Mouse (Mus musculus): ENCODE data around the gene Iqce. TPM values are rescaled to one million over a fixed set of nuclear protein-coding genes. Genes with fewer than 3 reads are reported as not detected.

Gene Iqce
- polyA plus RNA-seq, 1 experiment from 2014 or later: 22.9 TPM

GRCm38 (mm10) chr5:140616110-140616503 lies 86.1 kb downstream of the Iqce start:
- WGBS: 86% methylated on average over 6 of the region's 6 CpGs
- Histone ChIP-seq H3K36me3 (peaks cover 26% of the 10 kb centered on the region), H3K4me1 (replicated peaks) (peaks cover 28% of the 10 kb centered on the region), H3K4me2 (no peak overlapping the region), H3K27ac (replicated peaks) (no peak overlapping the region), H3K4me3 (no peak overlapping the region), H3K9me3 (no peaks in the 10 kb centered on the region), H3K9ac (no peak overlapping the region), H3K27me3 (no peaks in the 10 kb centered on the region; the same call in 1 of the 2 replicates)
- ATAC-seq (ENCODE audit: low read depth): no peak

GRCm38 (mm10) chr5:140615321-140616109 lies 86.7 kb downstream of the Iqce start:
- H3K27ac ChIP-seq (replicated peaks): no peak overlapping the region

GRCm38 (mm10) chr5:140614837-140615236 lies 87.3 kb downstream of the Iqce start:
- Histone ChIP-seq H3K4me3 (no peak overlapping the region), H3K36me3 (peaks cover 26% of the 10 kb centered on the region), H3K27ac (replicated peaks) (no peak overlapping the region), H3K4me2 (no peak overlapping the region), H3K27me3 (no peaks in the 10 kb centered on the region; the same call in 1 of the 2 replicates), H3K9ac (no peak overlapping the region), H3K4me1 (replicated peaks) (peaks cover 39% of the 10 kb centered on the region), H3K9me3 (no peaks in the 10 kb centered on the region)
- 81% methylated on average over 4 of the region's 4 CpGs for WGBS
- ATAC-seq (ENCODE audit: low read depth): no peak

More at GRCm38 (mm10) chr5:140615321-140616109, 86.7 kb downstream of the Iqce start:
- Histone ChIP-seq H3K4me3 (no peak overlapping the region), H3K9ac (no peak overlapping the region), H3K27me3 (no peaks in the 10 kb centered on the region; the same call in 1 of the 2 replicates), H3K36me3 (peaks cover 26% of the 10 kb centered on the region), H3K4me2 (no peak overlapping the region), H3K9me3 (no peaks in the 10 kb centered on the region), H3K4me1 (replicated peaks) (peaks cover 32% of the 10 kb centered on the region)
- ATAC-seq (ENCODE audit: low read depth): no peak
- WGBS: 80% methylated on average over 10 of the region's 10 CpGs

- Histone ChIP-seq H3K9ac (no peak overlapping the region), H3K9me3 (no peaks in the 10 kb centered on the region), H3K4me3 (no peak overlapping the region), H3K27me3 (no peaks in the 10 kb centered on the region; the same call in 1 of the 2 replicates), H3K27ac (replicated peaks) (no peak overlapping the region), H3K4me2 (no peak overlapping the region), H3K4me1 (replicated peaks) (peaks cover 46% of the 10 kb centered on the region), H3K36me3 (peaks cover 26% of the 10 kb centered on the region)
- 94% methylated on average over 10 of the region's 10 CpGs for WGBS
- ATAC-seq (ENCODE audit: low read depth): no peak
These were observed 88.0 kb downstream of the Iqce start for GRCm38 (mm10) chr5:140614141-140614540.

GRCm38 (mm10) chr5:140612191-140612590 lies 90.0 kb downstream of the Iqce start:
- H3K9me3 ChIP-seq: no peaks in the 10 kb centered on the region
- H3K9ac ChIP-seq: peak overlapping the region; percentile 75
- WGBS: 26% methylated on average over 18 of the region's 18 CpGs
- peaks cover 9% of the 10 kb centered on the region for H3K27me3 ChIP-seq
- peaks cover 65% of the 10 kb centered on the region for H3K4me1 ChIP-seq (replicated peaks)
- H3K27ac ChIP-seq (replicated peaks): no peak overlapping the region
- no peak for ATAC-seq (ENCODE audit: low read depth)
- H3K4me2 ChIP-seq: peak overlapping the region; percentile 87
- peaks cover 26% of the 10 kb centered on the region for H3K36me3 ChIP-seq
- H3K4me3 ChIP-seq: peak overlapping the region; percentile 59

Other genes with a start within 250 kb of the Iqce start
- gene Chst12, start 196.8 kb downstream of the Iqce start, polyA plus RNA-seq (2015; fragmentation: Nextera tagmentation; extraction: Ambion mirVana): 21.6 and 24.9 TPM in 2 replicates
- not detected in 2 replicates for gene Grifin, start 137.3 kb downstream of the Iqce start, polyA plus RNA-seq (2015; fragmentation: Nextera tagmentation; extraction: Ambion mirVana)
- 17.6 and 20.6 TPM in 2 replicates for gene Lfng, start 95.1 kb downstream of the Iqce start, polyA plus RNA-seq (2015; fragmentation: Nextera tagmentation; extraction: Ambion mirVana)
- 68.5 and 72.3 TPM in 2 replicates for gene Ttyh3, start 53.3 kb downstream of the Iqce start, polyA plus RNA-seq (2015; fragmentation: Nextera tagmentation; extraction: Ambion mirVana)
- gene Brat1, start 2.6 kb upstream of the Iqce start, polyA plus RNA-seq (2015; fragmentation: Nextera tagmentation; extraction: Ambion mirVana): 23.5 and 25.8 TPM in 2 replicates
- gene Amz1, start 21.7 kb upstream of the Iqce start, polyA plus RNA-seq (2015; fragmentation: Nextera tagmentation; extraction: Ambion mirVana): 1.6 and 2.1 TPM in 2 replicates
- gene Gna12, start 128.1 kb upstream of the Iqce start, polyA plus RNA-seq (2015; fragmentation: Nextera tagmentation; extraction: Ambion mirVana): 20.5 and 35.0 TPM in 2 replicates

All from neural tube, embryonic 13.5 days (tissue).